Mouse (Mus musculus) liver, adult 10 weeks (tissue): ENCODE results near the gene Avl9. TPM values are rescaled to one million over a fixed set of nuclear protein-coding genes. Genes with fewer than 3 reads are reported as not detected.

Experiments used
- polyA plus RNA-seq: library from polyadenylated mRNA; stranded (reverse); fragments of 350-450 nt; fragmentation: Illumina TruSeq; extraction: RNeasy Lipid Tissue Mini Kit (QIAGEN cat#74804); gene quantifications from one replicate; pipeline ENCODE4 v1.2.3, GENCODE M21; 2014; ENCODE audit warnings: low read depth, low replicate concordance

Avl9 gene
- 18.9 TPM for polyA plus RNA-seq

DNA sequence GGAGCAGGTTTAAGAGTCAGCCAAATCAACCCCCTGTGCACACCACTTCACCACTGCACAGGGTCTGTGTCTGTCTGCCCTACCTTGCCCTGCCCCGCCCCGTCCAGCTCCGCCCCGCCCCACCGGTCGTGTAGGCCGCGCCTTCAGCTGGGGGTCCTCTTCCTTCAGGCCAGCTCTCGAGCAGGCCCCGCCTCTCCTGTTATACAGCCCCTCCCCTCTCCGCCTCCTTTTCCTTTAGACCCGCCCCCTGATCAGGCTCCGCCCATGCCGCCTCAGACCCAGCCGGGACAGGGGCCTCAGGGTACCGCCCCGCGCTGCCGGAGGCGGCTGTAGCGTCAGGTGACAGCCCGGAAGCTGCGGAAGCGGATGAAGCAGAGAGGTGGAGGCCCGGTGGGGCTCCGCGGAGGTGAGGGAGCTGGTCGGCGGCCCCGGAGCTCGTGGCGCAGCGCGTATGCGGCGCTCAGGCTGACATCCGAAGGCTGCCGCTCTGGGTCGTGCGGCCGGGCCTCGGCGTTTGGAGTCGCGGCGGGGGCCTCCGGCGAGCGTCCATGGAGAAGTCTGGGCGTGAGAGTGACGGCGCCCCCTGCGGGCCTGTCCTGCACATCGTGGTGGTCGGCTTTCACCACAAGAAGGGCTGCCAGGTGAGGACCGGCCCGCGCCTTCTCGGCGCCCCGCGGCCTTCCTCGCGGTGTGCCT is at the start of gene Avl9:
Gene Avl9, plus strand, starts transcription at position 326 of the 696 bp plus-strand sequence.

GRCm38 (mm10) chr6:56703931-56704900 is 10.5 kb upstream of the Avl9 start, which contains the start of gene Lsm5:
Gene Lsm5, minus strand, starts transcription at chr6:56704710.

DNA sequence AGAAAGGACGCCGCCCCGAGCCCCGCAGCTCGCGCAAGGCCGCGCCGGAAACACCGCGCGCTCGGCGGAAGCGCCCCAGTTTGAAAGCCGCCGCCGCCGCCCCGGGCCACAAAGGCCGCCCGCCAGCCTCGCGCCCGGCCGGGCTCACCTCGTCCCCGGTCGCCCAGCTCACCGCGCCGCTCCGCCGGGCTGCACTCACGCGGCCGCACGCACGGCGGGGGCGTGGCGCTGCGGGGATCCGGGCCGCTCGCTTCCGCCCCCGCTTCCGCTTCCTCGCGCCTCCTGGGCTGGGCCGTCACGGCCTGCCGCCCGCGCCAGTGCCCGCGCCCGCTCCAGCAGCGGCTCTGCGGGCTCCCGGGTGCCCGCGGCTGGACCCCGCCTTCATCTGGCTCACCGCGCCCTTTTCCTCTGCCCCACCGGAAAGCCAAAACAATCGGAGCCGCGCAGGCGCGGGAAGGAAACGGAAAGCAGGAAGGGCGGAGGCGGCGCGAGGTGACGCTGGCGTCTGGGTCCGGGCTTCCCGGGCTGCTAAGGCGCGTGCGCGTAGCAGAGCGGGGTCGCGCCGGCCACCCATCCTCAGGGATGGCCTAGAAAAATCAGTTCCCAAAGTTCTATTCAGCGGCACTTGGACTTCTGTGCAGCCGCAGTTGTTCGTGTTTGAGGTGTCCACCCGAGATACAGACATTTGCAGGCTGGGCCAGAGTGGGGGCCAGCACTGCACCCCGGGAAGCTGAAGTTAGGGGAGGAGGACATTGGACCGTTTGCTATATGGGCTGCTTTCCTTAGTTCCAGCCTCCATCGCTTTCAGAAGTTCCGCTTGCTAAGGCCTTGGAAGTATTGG is 82.8 kb downstream of the Avl9 start, which contains the start of gene Kbtbd2:
Gene Kbtbd2, minus strand, starts transcription at position 503 of the 841 bp plus-strand sequence.

Other genes with a start within 250 kb of the Avl9 start
- 0.32 TPM for gene Pde1c, start 145.8 kb upstream of the Avl9 start, polyA plus RNA-seq
- 46.1 TPM for gene Lsm5, start 10.2 kb upstream of the Avl9 start, polyA plus RNA-seq
- 21.0 TPM for gene Kbtbd2, start 82.9 kb downstream of the Avl9 start, polyA plus RNA-seq
- 18.3 TPM for gene Fkbp9, start 117.2 kb downstream of the Avl9 start, polyA plus RNA-seq
- gene Nt5c3, start 209.0 kb downstream of the Avl9 start, polyA plus RNA-seq: 65.5 TPM
- gene Vmn1r4, start 209.1 kb downstream of the Avl9 start, polyA plus RNA-seq: 0.42 TPM